Mouse (Mus musculus) CH12.LX (cell line): Measurements from ENCODE around the gene Gm30302. TPM values are rescaled to one million over a fixed set of nuclear protein-coding genes. Genes with fewer than 3 reads are reported as not detected.

Experiments used
- DNase-seq: peaks from one replicate; pipeline ENCODE4 v3.0.0-alpha.2; 2013; ENCODE audit errors: extremely low read depth
- H3K27ac ChIP-seq: 2 replicates; pipeline ENCODE4 v1.5.1; 2012; ENCODE audit warnings: low read depth, mild to moderate bottlenecking, control low read depth, moderate library complexity; ENCODE audit not compliant: insufficient read depth
- H3K27me3 ChIP-seq: replicated peaks from 2 replicates; pipeline ENCODE3; 2012; ENCODE audit warnings: inconsistent platforms
- H3K36me3 ChIP-seq, 2 experiments: replicated peaks in 1 of 2; 2 replicates each; pipeline versions ENCODE3 to v1.6.1; 2012; ENCODE audit warnings: inconsistent platforms in 1 of 2, low read length in 1 of 2, mild to moderate bottlenecking in 1 of 2, mixed read lengths in 1 of 2, moderate library complexity in 1 of 2; ENCODE audit not compliant: control insufficient read depth in 1 of 2, insufficient read depth in 1 of 2
- H3K4me1 ChIP-seq, 2 experiments: 2 replicates each; pipeline ENCODE4 v1.6.1; 2012; ENCODE audit warnings: inconsistent platforms in 1 of 2, moderate library complexity in 1 of 2; ENCODE audit not compliant: insufficient read depth in 2 of 2, control insufficient read depth in 1 of 2
- H3K4me2 ChIP-seq: 2 replicates; pipeline ENCODE4 v1.6.1; 2012; ENCODE audit warnings: low read depth, mild to moderate bottlenecking, control low read depth; ENCODE audit not compliant: poor library complexity, insufficient read depth, severe bottlenecking
- H3K4me3 ChIP-seq, 3 experiments: fragments of 150-350 bp in 1 of 3; sonication (generic) in 1 of 3; replicated peaks in 1 of 3; 2 replicates each; pipeline versions ENCODE3 to v1.5.1; 2011 to 2012; ENCODE audit warnings: low read depth in 2 of 3, low read length in 2 of 3, mild to moderate bottlenecking in 2 of 3, moderate library complexity in 2 of 3, control low read depth in 1 of 3, improper control_type of control experiment in 1 of 3, inconsistent platforms in 1 of 3, mixed read lengths in 1 of 3; ENCODE audit not compliant: poor library complexity in 1 of 3
- H3K79me2 ChIP-seq: replicated peaks from 2 replicates; pipeline ENCODE4 v1.6.1; 2012; ENCODE audit warnings: mild to moderate bottlenecking, moderate library complexity; ENCODE audit not compliant: control insufficient read depth, poor library complexity, insufficient read depth, severe bottlenecking; ENCODE audit errors: extremely low read depth
- H3K9ac ChIP-seq: 2 replicates; pipeline ENCODE4 v1.6.1; 2012; ENCODE audit warnings: low read depth, mild to moderate bottlenecking, control low read depth, moderate library complexity; ENCODE audit not compliant: insufficient read depth
- H3K9me3 ChIP-seq: replicated peaks from 2 replicates; pipeline ENCODE3; 2012; ENCODE audit warnings: low read length, inconsistent platforms, mixed read lengths
- ELF1 ChIP-seq: IDR thresholded peaks from 2 replicates; pipeline ENCODE4 v1.6.1; 2014; ENCODE audit warnings: low read depth, mild to moderate bottlenecking, inconsistent platforms, low read length, improper control_type of control experiment
- EP300 ChIP-seq: IDR thresholded peaks from 2 replicates; pipeline ENCODE4 v1.6.1; 2011; ENCODE audit warnings: low read length, improper control_type of control experiment
- GABPA ChIP-seq: IDR thresholded peaks from 2 replicates; pipeline ENCODE4 v1.6.1; 2012; ENCODE audit warnings: low read depth, low read length, improper control_type of control experiment, inconsistent platforms; ENCODE audit not compliant: insufficient replicate concordance
- JUND ChIP-seq: conservative IDR thresholded peaks from 2 replicates; pipeline ENCODE4 v1.6.1; 2011; ENCODE audit warnings: low read depth, low read length, improper control_type of control experiment
- MAFK ChIP-seq: IDR thresholded peaks from 2 replicates; pipeline ENCODE4 v1.6.1; 2011; ENCODE audit warnings: low read length, improper control_type of control experiment; ENCODE audit not compliant: insufficient replicate concordance
- MAX ChIP-seq: IDR thresholded peaks from 2 replicates; pipeline ENCODE4 v1.6.1; 2011; ENCODE audit warnings: low read length, improper control_type of control experiment
- MXI1 ChIP-seq: IDR thresholded peaks from 2 replicates; pipeline ENCODE4 v1.6.1; 2011; ENCODE audit warnings: mild to moderate bottlenecking, low read depth, low read length, improper control_type of control experiment
- MYC ChIP-seq: IDR thresholded peaks from 2 replicates; pipeline ENCODE4 v1.6.1; 2011; ENCODE audit warnings: low read depth, mild to moderate bottlenecking, improper control_type of control experiment, low read length
- NRF1 ChIP-seq: IDR thresholded peaks from 2 replicates; pipeline ENCODE4 v1.6.1; 2014; ENCODE audit warnings: low read depth, mild to moderate bottlenecking, inconsistent platforms, low read length, improper control_type of control experiment, moderate library complexity
- PAX5 ChIP-seq: IDR thresholded peaks from 2 replicates; pipeline ENCODE4 v1.6.1; 2012; ENCODE audit warnings: low read length, inconsistent platforms, mixed read lengths
- POLR2A ChIP-seq: IDR thresholded peaks from 2 replicates; pipeline ENCODE4 v1.6.1; 2011; ENCODE audit warnings: low read depth, mild to moderate bottlenecking, improper control_type of control experiment, low read length
- POLR2AphosphoS2 ChIP-seq: IDR thresholded peaks from 2 replicates; pipeline ENCODE4 v1.6.1; 2011; ENCODE audit warnings: low read depth, low read length, improper control_type of control experiment
- RCOR1 ChIP-seq: conservative IDR thresholded peaks from 2 replicates; pipeline ENCODE4 v1.6.1; 2012; ENCODE audit warnings: low read depth, mild to moderate bottlenecking, inconsistent platforms, low read length, improper control_type of control experiment
- SIN3A ChIP-seq: IDR thresholded peaks from 2 replicates; pipeline ENCODE4 v1.6.1; 2012; ENCODE audit warnings: low read length, improper control_type of control experiment, inconsistent platforms
- SMC3 ChIP-seq: IDR thresholded peaks from 2 replicates; pipeline ENCODE4 v1.6.1; 2011; ENCODE audit warnings: low read depth, low read length, improper control_type of control experiment
- TCF12 ChIP-seq: IDR thresholded peaks from 2 replicates; pipeline ENCODE4 v1.6.1; 2014; ENCODE audit warnings: low read depth, mild to moderate bottlenecking, inconsistent platforms, low read length, improper control_type of control experiment
- USF1 ChIP-seq: IDR thresholded peaks from 2 replicates; pipeline ENCODE4 v1.6.1; 2014; ENCODE audit warnings: low read depth, mild to moderate bottlenecking, inconsistent platforms, low read length, improper control_type of control experiment
- USF2 ChIP-seq: conservative IDR thresholded peaks from 2 replicates; pipeline ENCODE4 v1.6.1; 2011; ENCODE audit warnings: low read depth, low read length, improper control_type of control experiment
- ZC3H11A ChIP-seq: IDR thresholded peaks from 2 replicates; pipeline ENCODE4 v1.6.1; 2012; ENCODE audit warnings: low read depth, mild to moderate bottlenecking, inconsistent platforms, low read length, improper control_type of control experiment
- ZKSCAN1 ChIP-seq: IDR thresholded peaks from 2 replicates; pipeline ENCODE4 v1.6.1; 2012; ENCODE audit warnings: low read depth, inconsistent platforms, low read length, improper control_type of control experiment, borderline replicate concordance
- ZMIZ1 ChIP-seq: IDR thresholded peaks from 2 replicates; pipeline ENCODE4 v1.6.1; 2012; ENCODE audit warnings: low read depth, mild to moderate bottlenecking, inconsistent platforms, low read length, improper control_type of control experiment
- ZNF384 ChIP-seq: IDR thresholded peaks from 2 replicates; pipeline ENCODE4 v1.6.1; 2012; ENCODE audit warnings: low read depth, low read length, improper control_type of control experiment, inconsistent platforms
- dilution Hi-C: fragments of 300-500 bp; cut with MboI; formaldehyde crosslinking; loops from 2 replicates; pipeline ENCODE4 v1.14.3; 2020; ENCODE audit warnings: low sequenced_read_pairs; ENCODE audit not compliant: extremely low pct_unique_long_range_greater_than_20kb, extremely low pct_ligation_motif_present
- in situ Hi-C: fragments of 300-500 bp; cut with MboI; formaldehyde crosslinking; loops from 3 replicates; pipeline ENCODE4 v1.14.3; 2019; ENCODE audit warnings: low sequenced_read_pairs, low pct_ligation_motif_present, low pct_unique_long_range_greater_than_20kb, mixed read lengths
- polyA plus RNA-seq: library from polyadenylated mRNA; unstranded; fragments of >175 nt; gene quantifications from 2 replicates; pipeline ENCODE4 v1.2.1, GENCODE M21; 2012; ENCODE audit warnings: low read depth; ENCODE audit not compliant: insufficient read length
- total RNA-seq, 2 experiments: library from RNA; depleted of rRNA; stranded (reverse); fragments of 300-350 nt in 1 of 2; fragments of >200 nt in 1 of 2; gene quantifications; 2 replicates each; pipeline ENCODE4 v1.2.3; 2012 to 2014

The Gm30302 gene
- total and polyA plus RNA-seq, 3 experiments = not detected

- Histone ChIP-seq H3K4me3 (no peak overlapping the region), H3K9me3 (no peaks in the 10 kb centered on the region), H3K4me2 (no peak overlapping the region), H3K36me3 (no peaks in the 10 kb centered on the region), H3K27me3 (peaks cover 62% of the 10 kb centered on the region), H3K4me1 (no peaks in the 10 kb centered on the region), H3K9ac (no peak overlapping the region), H3K27ac (no peak overlapping the region), H3K79me2 (no peaks in the 10 kb centered on the region)
- in situ Hi-C loops (no loop called here), dilution Hi-C loops (no loop called here)
- TF ChIP-seq TCF12 (no peak), POLR2A (no peak), USF2 (no peak), NRF1 (no peak), USF1 (no peak), MYC (no peak), MAX (no peak), POLR2AphosphoS2 (no peak), MAFK (no peak), ELF1 (no peak), ZNF384 (no peak)
- DNase-seq = no peak
Measured at GRCm38 (mm10) chr13:49846141-49846540, 47.3 kb upstream of the Gm30302 start.

GRCm38 (mm10) chr13:49845663-49846062, 46.9 kb upstream of the Gm30302 start:
- in situ Hi-C loops (no loop called here), dilution Hi-C loops (no loop called here)
- no peak for DNase-seq
- Histone ChIP-seq H3K9me3 (no peaks in the 10 kb centered on the region), H3K4me2 (no peak overlapping the region), H3K27me3 (peaks cover 64% of the 10 kb centered on the region), H3K79me2 (no peaks in the 10 kb centered on the region), H3K4me3 (no peak overlapping the region), H3K4me1 (no peaks in the 10 kb centered on the region), H3K9ac (no peak overlapping the region), H3K27ac (no peak overlapping the region), H3K36me3 (no peaks in the 10 kb centered on the region)
- no peak for TF ChIP-seq MAFK
- no peak for TF ChIP-seq ZC3H11A
- TF ChIP-seq EP300 = no peak

DNA sequence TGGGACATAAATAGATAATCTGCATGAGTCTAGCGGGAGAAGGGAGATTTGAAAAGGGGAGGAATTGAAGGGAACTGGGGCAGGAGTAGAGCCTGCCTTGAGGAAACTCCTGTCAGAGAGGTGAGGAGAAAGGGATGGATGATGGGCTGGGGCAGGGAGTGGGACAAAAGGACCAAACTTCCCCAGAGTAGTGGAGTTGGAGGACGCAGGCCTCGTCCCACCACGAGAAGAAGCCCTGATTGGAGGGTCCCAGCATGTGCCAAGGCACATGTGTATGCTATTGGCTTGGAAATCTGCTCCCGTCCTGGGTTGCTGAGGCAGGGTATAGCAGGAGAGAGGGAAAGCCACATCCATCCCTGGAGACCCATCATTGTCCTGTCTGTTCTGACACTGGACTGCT, 45.3 kb upstream of the Gm30302 start:
- dilution Hi-C loops = no loop called here
- no peaks in the 10 kb centered on the region for H3K36me3 ChIP-seq
- H3K4me2 ChIP-seq = no peak overlapping the region
- in situ Hi-C loops = no loop called here
- no peak overlapping the region for H3K9ac ChIP-seq
- H3K27ac ChIP-seq = no peak overlapping the region
- no peak for DNase-seq
- H3K4me1 ChIP-seq = no peaks in the 10 kb centered on the region
- H3K9me3 ChIP-seq = no peaks in the 10 kb centered on the region
- TF ChIP-seq GABPA (no peak), RCOR1 (no peak), EP300 (no peak), SIN3A (no peak), USF1 (no peak), NRF1 (no peak), MYC (no peak), PAX5 (no peak), SMC3 (no peak), ZNF384 (no peak), ZMIZ1 (no peak), ZKSCAN1 (no peak), JUND (no peak), ZC3H11A (no peak), MXI1 (no peak), USF2 (no peak)
- no peak overlapping the region for H3K4me3 ChIP-seq
- peaks cover 61% of the 10 kb centered on the region for H3K27me3 ChIP-seq
- H3K79me2 ChIP-seq = no peaks in the 10 kb centered on the region
